Mouse (Mus musculus): ENCODE results near the gene Gm10134. TPM values are rescaled to one million over a fixed set of nuclear protein-coding genes. Genes with fewer than 3 reads are reported as not detected.
"Not testable (repeated sequence)": the region's sequence is repeated elsewhere in the genome, so short reads cannot be mapped to it uniquely, and the experiment has no call there.

Gene Gm10134
- polyA plus RNA-seq, 1 experiment from 2014 or later = not detected

- no peak overlapping the region for H3K9ac ChIP-seq (replicated peaks; ENCODE audit: low read length)
- 98% methylated on average over 14 of the region's 14 CpGs for WGBS
- no peaks in the 10 kb centered on the region for H3K4me1 ChIP-seq (ENCODE audit: control insufficient read depth, insufficient read depth, low read length)
- no peak overlapping the region for H3K4me3 ChIP-seq (ENCODE audit: low read depth, low read length)
- peaks cover 14% of the 10 kb centered on the region for H3K36me3 ChIP-seq (replicated peaks; ENCODE audit: control insufficient read depth, insufficient read depth, low read depth, low read length)
- no peak for ATAC-seq (replicated peaks; ENCODE audit: insufficient number of reproducible peaks, low FRiP score, low TSS enrichment, low read depth)
- H3K9me3 ChIP-seq (replicated peaks; ENCODE audit: control insufficient read depth, low read length) = no peaks in the 10 kb centered on the region
- DNase-seq (ENCODE audit: low spot score) = no peak
- H3K4me2 ChIP-seq (ENCODE audit: low read depth, low read length) = no peak overlapping the region
- H3K27me3 ChIP-seq (ENCODE audit: control insufficient read depth, insufficient read depth, low read length) = no peaks in the 10 kb centered on the region; the same call in 1 of the 2 replicates
- no peak overlapping the region for H3K27ac ChIP-seq (replicated peaks; ENCODE audit: low read depth, low read length)
Measured at GRCm38 (mm10) chr2:28469461-28469860, 36.4 kb upstream of the Gm10134 start.

- H3K27ac ChIP-seq (replicated peaks; ENCODE audit: low read depth, low read length) = no peak overlapping the region
- no peaks in the 10 kb centered on the region for H3K9me3 ChIP-seq (replicated peaks; ENCODE audit: control insufficient read depth, low read length)
- no peak overlapping the region for H3K4me3 ChIP-seq (ENCODE audit: low read depth, low read length)
- no peak overlapping the region for H3K9ac ChIP-seq (replicated peaks; ENCODE audit: low read length)
- DNase-seq (ENCODE audit: low spot score) = no peak
- H3K4me1 ChIP-seq (ENCODE audit: control insufficient read depth, insufficient read depth, low read length) = no peaks in the 10 kb centered on the region
- ATAC-seq (replicated peaks; ENCODE audit: insufficient number of reproducible peaks, low FRiP score, low TSS enrichment, low read depth) = no peak
- 98% methylated on average over 2 of the region's 2 CpGs for WGBS
- no peak overlapping the region for H3K4me2 ChIP-seq (ENCODE audit: low read depth, low read length)
- H3K36me3 ChIP-seq (replicated peaks; ENCODE audit: control insufficient read depth, insufficient read depth, low read depth, low read length) = peaks cover 14% of the 10 kb centered on the region
- no peaks in the 10 kb centered on the region; the same call in 1 of the 2 replicates for H3K27me3 ChIP-seq (ENCODE audit: control insufficient read depth, insufficient read depth, low read length)
Measured at GRCm38 (mm10) chr2:28470591-28470990, 35.3 kb upstream of the Gm10134 start.

- not testable (repeated sequence) for DNase-seq (ENCODE audit: low spot score); ATAC-seq (replicated peaks; ENCODE audit: insufficient number of reproducible peaks, low FRiP score, low TSS enrichment, low read depth); H3K9ac ChIP-seq (replicated peaks; ENCODE audit: low read length); H3K27ac ChIP-seq (replicated peaks; ENCODE audit: low read depth, low read length); H3K4me1 ChIP-seq (ENCODE audit: control insufficient read depth, insufficient read depth, low read length); H3K9me3 ChIP-seq (replicated peaks; ENCODE audit: control insufficient read depth, low read length); H3K4me2 ChIP-seq (ENCODE audit: low read depth, low read length); H3K4me3 ChIP-seq (ENCODE audit: low read depth, low read length); H3K27me3 ChIP-seq (ENCODE audit: control insufficient read depth, insufficient read depth, low read length)
- H3K36me3 ChIP-seq (replicated peaks; ENCODE audit: control insufficient read depth, insufficient read depth, low read depth, low read length) = peaks cover 14% of the 10 kb centered on the region
- 94% methylated on average over 8 of the region's 8 CpGs for WGBS
Measured at GRCm38 (mm10) chr2:28472011-28472410, 33.9 kb upstream of the Gm10134 start.

GRCm38 (mm10) chr2:28477993-28478392, 27.9 kb upstream of the Gm10134 start:
- H3K9ac ChIP-seq (replicated peaks; ENCODE audit: low read length); H3K4me3 ChIP-seq (ENCODE audit: low read depth, low read length); H3K9me3 ChIP-seq (replicated peaks; ENCODE audit: control insufficient read depth, low read length); DNase-seq (ENCODE audit: low spot score); ATAC-seq (replicated peaks; ENCODE audit: insufficient number of reproducible peaks, low FRiP score, low TSS enrichment, low read depth); H3K4me2 ChIP-seq (ENCODE audit: low read depth, low read length); H3K36me3 ChIP-seq (replicated peaks; ENCODE audit: control insufficient read depth, insufficient read depth, low read depth, low read length); H3K4me1 ChIP-seq (ENCODE audit: control insufficient read depth, insufficient read depth, low read length); H3K27ac ChIP-seq (replicated peaks; ENCODE audit: low read depth, low read length); H3K27me3 ChIP-seq (ENCODE audit: control insufficient read depth, insufficient read depth, low read length): not testable (repeated sequence)
- WGBS = 86% methylated on average over 5 of the region's 5 CpGs

GRCm38 (mm10) chr2:28479208-28480204, 26.4 kb upstream of the Gm10134 start:
- H3K4me1 ChIP-seq (ENCODE audit: control insufficient read depth, insufficient read depth, low read length) = no peaks in the 10 kb centered on the region
- ATAC-seq (replicated peaks; ENCODE audit: insufficient number of reproducible peaks, low FRiP score, low TSS enrichment, low read depth) (no peak), DNase-seq (ENCODE audit: low spot score) (no peak)
- H3K36me3 ChIP-seq (replicated peaks; ENCODE audit: control insufficient read depth, insufficient read depth, low read depth, low read length) = no peaks in the 10 kb centered on the region
- H3K27ac ChIP-seq (replicated peaks; ENCODE audit: low read depth, low read length) = no peak overlapping the region
- H3K4me3 ChIP-seq (ENCODE audit: low read depth, low read length) = no peak overlapping the region
- H3K9ac ChIP-seq (replicated peaks; ENCODE audit: low read length) = no peak overlapping the region
- no peak overlapping the region for H3K4me2 ChIP-seq (ENCODE audit: low read depth, low read length)
- WGBS = 82% methylated on average over 20 of the region's 20 CpGs
- H3K27me3 ChIP-seq (ENCODE audit: control insufficient read depth, insufficient read depth, low read length) = no peaks in the 10 kb centered on the region
- no peaks in the 10 kb centered on the region for H3K9me3 ChIP-seq (replicated peaks; ENCODE audit: control insufficient read depth, low read length)

- no peaks in the 10 kb centered on the region for H3K9me3 ChIP-seq (replicated peaks; ENCODE audit: control insufficient read depth, low read length)
- no peaks in the 10 kb centered on the region for H3K27me3 ChIP-seq (ENCODE audit: control insufficient read depth, insufficient read depth, low read length)
- DNase-seq (ENCODE audit: low spot score) (no peak), ATAC-seq (replicated peaks; ENCODE audit: insufficient number of reproducible peaks, low FRiP score, low TSS enrichment, low read depth) (no peak)
- H3K9ac ChIP-seq (replicated peaks; ENCODE audit: low read length) = no peak overlapping the region
- no peaks in the 10 kb centered on the region for H3K36me3 ChIP-seq (replicated peaks; ENCODE audit: control insufficient read depth, insufficient read depth, low read depth, low read length)
- no peak overlapping the region for H3K4me2 ChIP-seq (ENCODE audit: low read depth, low read length)
- 78% methylated on average over 2 of the region's 2 CpGs for WGBS
- H3K4me3 ChIP-seq (ENCODE audit: low read depth, low read length) = no peak overlapping the region
- no peak overlapping the region for H3K27ac ChIP-seq (replicated peaks; ENCODE audit: low read depth, low read length)
- H3K4me1 ChIP-seq (ENCODE audit: control insufficient read depth, insufficient read depth, low read length) = no peaks in the 10 kb centered on the region
Measured at GRCm38 (mm10) chr2:28483861-28484260, 22.0 kb upstream of the Gm10134 start.

GRCm38 (mm10) chr2:28494521-28494920, 11.4 kb upstream of the Gm10134 start:
- Histone ChIP-seq H3K4me1 (ENCODE audit: control insufficient read depth, insufficient read depth, low read length) (no peaks in the 10 kb centered on the region), H3K27me3 (ENCODE audit: control insufficient read depth, insufficient read depth, low read length) (no peaks in the 10 kb centered on the region), H3K36me3 (replicated peaks; ENCODE audit: control insufficient read depth, insufficient read depth, low read depth, low read length) (no peaks in the 10 kb centered on the region), H3K4me2 (ENCODE audit: low read depth, low read length) (no peak overlapping the region), H3K9me3 (replicated peaks; ENCODE audit: control insufficient read depth, low read length) (no peaks in the 10 kb centered on the region), H3K27ac (replicated peaks; ENCODE audit: low read depth, low read length) (no peak overlapping the region), H3K9ac (replicated peaks; ENCODE audit: low read length) (no peak overlapping the region), H3K4me3 (ENCODE audit: low read depth, low read length) (no peak overlapping the region)
- DNase-seq (ENCODE audit: low spot score) = no peak
- ATAC-seq (replicated peaks; ENCODE audit: insufficient number of reproducible peaks, low FRiP score, low TSS enrichment, low read depth) = no peak
- 82% methylated on average over 2 of the region's 2 CpGs for WGBS

GRCm38 (mm10) chr2:28495207-28495756, 10.6 kb upstream of the Gm10134 start:
- Histone ChIP-seq H3K4me2 (ENCODE audit: low read depth, low read length) (no peak overlapping the region), H3K4me1 (ENCODE audit: control insufficient read depth, insufficient read depth, low read length) (no peaks in the 10 kb centered on the region), H3K27me3 (ENCODE audit: control insufficient read depth, insufficient read depth, low read length) (no peaks in the 10 kb centered on the region), H3K4me3 (ENCODE audit: low read depth, low read length) (no peak overlapping the region), H3K27ac (replicated peaks; ENCODE audit: low read depth, low read length) (no peak overlapping the region), H3K36me3 (replicated peaks; ENCODE audit: control insufficient read depth, insufficient read depth, low read depth, low read length) (no peaks in the 10 kb centered on the region), H3K9me3 (replicated peaks; ENCODE audit: control insufficient read depth, low read length) (no peaks in the 10 kb centered on the region), H3K9ac (replicated peaks; ENCODE audit: low read length) (no peak overlapping the region)
- no peak for DNase-seq (ENCODE audit: low spot score)
- WGBS = 77% methylated on average over 14 of the region's 14 CpGs
- no peak for ATAC-seq (replicated peaks; ENCODE audit: insufficient number of reproducible peaks, low FRiP score, low TSS enrichment, low read depth)
